Mouse (Mus musculus) heart, postnatal 25 days (tissue): ENCODE results near the gene Lcn10. TPM values are rescaled to one million over a fixed set of nuclear protein-coding genes. Genes with fewer than 3 reads are reported as not detected.
A peak's percentile ranks its signal among the peaks of the same experiment; 100 is the strongest.
"Not testable (repeated sequence)": the region's sequence is repeated elsewhere in the genome, so short reads cannot be mapped to it uniquely, and the experiment has no call there.

ENCODE experiments used
- DNase-seq: peaks from one replicate; pipeline ENCODE4 v3.0.0; 2022; ENCODE audit warnings: low spot score
- intact Hi-C: fragments of 180-260 bp; cut with DNase I; formaldehyde crosslinking; loops from one replicate; pipeline ENCODE4 v1.15.1; 2025
- total RNA-seq, 2 experiments: library from RNA; stranded (reverse); gene quantifications; 2 replicates each; pipeline ENCODE4 v1.2.3; 2021

The Lcn10 gene
- total RNA-seq, 2 experiments from 2014 or later: not detected

GRCm38 (mm10) chr2:25703706-25704105, 21.2 kb downstream of the Lcn10 start:
- DNase-seq: no peak
- intact Hi-C loops: no loop called here

- DNase-seq: peak; percentile 51
- intact Hi-C loops: no loop called here
Measured at GRCm38 (mm10) chr2:25706643-25707481, 24.3 kb downstream of the Lcn10 start, which contains the start of gene Bmyc. Bmyc (plus strand) TSS chr2:25706739.

- intact Hi-C loops: no loop called here
- no peak for DNase-seq
Measured at GRCm38 (mm10) chr2:25708121-25708520, 25.6 kb downstream of the Lcn10 start.

GRCm38 (mm10) chr2:25709056-25709455, 26.5 kb downstream of the Lcn10 start:
- intact Hi-C loops, DNase-seq: not testable (repeated sequence)

DNA sequence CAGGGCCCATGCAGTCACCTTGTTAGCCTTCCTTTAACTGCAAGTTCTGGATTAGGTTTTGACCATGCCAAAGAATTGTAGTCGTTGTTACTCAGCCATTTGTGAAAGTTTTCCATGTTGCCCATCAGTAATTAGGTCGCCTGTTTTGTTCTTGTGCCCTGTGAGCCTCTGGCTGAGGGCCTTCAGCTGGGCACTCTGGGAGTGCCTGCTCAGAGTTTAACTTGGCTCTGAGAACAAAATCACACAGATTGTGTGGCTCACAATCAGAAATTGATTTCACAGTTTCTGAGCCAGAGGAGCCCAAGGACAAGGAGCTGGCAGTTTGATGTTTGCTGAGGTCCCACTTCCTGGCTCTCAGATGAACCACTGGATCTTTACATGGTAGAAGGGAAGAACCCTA, 27.3 kb downstream of the Lcn10 start:
- intact Hi-C loops, DNase-seq: not testable (repeated sequence)

DNA sequence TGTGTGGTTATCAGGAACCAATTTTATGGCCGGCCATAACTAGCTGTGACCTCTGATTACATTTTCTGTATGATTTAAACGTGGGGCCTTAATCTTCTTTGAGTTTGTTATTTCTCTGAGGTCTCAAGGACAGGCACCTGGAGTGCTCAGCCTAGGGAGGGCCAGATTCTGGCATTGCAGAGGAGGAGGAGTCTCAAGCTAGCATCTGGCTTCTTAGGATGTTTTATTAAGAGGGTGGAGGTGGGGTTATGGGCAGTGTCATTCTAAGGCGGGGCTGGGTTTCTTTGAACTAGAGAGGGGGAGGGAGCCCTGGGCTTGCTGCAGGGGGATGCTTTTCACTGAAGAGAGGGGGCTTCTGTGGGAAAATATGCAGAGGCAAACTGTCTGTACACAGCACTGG, 29.1 kb downstream of the Lcn10 start:
- DNase-seq, intact Hi-C loops: not testable (repeated sequence)

DNA sequence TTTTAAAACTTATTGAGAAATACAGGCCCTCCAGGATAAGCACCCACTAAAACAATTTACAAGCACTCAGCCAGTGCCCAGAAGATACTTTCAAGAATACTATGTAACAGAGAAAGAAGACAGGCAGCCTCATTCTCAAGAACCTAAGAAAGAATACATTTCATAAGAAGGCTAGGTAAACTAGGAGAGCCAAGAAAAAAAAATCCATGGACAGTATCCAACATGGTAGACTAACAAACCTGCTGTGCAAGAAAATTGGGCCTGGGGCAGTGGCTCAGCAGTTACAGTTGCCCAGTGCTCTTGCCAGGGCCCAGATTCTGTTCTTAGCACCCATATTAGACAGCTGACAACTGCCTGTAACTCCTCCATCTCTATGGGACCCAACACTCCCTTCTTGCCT, 34.7 kb downstream of the Lcn10 start:
- intact Hi-C loops: no loop called here
- DNase-seq: no peak

DNA sequence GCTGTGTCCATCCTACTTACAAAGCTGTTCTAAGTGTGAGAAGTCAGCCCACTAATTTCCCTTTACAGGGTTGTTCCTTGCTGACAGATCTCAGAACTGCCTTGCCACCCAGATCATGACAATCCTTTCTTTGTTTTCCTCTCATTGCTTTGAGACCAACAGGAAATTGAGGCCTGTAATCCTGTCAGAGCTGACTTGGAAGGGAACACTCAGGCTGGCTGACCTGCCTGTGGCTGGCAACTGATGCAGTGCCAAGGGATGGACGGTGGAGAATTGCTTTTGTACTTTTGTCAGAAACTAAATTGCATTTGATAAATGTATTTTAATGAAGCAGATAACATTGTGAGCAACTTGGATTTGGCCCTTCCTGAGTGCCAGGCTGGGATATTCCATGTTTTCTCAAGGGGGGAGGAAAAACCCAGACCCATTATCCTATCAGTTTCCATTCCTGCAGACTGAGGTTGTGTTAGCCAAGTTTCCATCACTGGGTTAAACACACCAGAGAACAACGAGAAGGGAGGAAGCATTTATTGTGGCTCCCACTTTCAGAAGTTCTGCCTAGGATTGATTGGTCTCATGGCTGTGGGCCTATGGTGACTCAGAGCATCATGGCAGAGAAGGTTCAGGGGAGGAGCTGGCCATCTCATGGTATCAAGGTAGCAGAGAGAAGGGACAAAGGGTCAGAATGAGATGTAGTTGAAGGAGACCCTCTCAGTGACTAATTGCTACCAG, 50.8 kb downstream of the Lcn10 start:
- DNase-seq: no peak
- intact Hi-C loops: loop anchor here (5.0 kb wide), 1 partner anchor 36 kb away; no protein-coding TSS in a partner anchor

Other genes with a start within 250 kb of the Lcn10 start
- gene Clic3, start 225.9 kb upstream of the Lcn10 start, total RNA-seq: 1 to 10 TPM; 2.4 to 3.6 TPM
- gene Paxx, start 221.6 kb upstream of the Lcn10 start, total RNA-seq: 10 to 100 TPM; 17.4 to 20.8 TPM
- 100 to 1,000 TPM; 117 to 160 TPM for gene Ptgds, start 212.7 kb upstream of the Lcn10 start, total RNA-seq
- not detected for gene Lcn12, start 188.8 kb upstream of the Lcn10 start, total RNA-seq
- 10 to 100 TPM; 85.7 to 91.2 TPM for gene Fbxw5, start 182.0 kb upstream of the Lcn10 start, total RNA-seq
- gene C8g, start 181.0 kb upstream of the Lcn10 start, total RNA-seq: under 1 TPM; 0.73 to 0.75 TPM
- gene Traf2, start 135.8 kb upstream of the Lcn10 start, total RNA-seq: 10 to 100 TPM; 15.4 to 17.3 TPM
- 100 to 1,000 TPM; 209 to 218 TPM for gene Edf1, start 124.9 kb upstream of the Lcn10 start, total RNA-seq
- 1 to 10 TPM; 1.3 to 3.2 TPM for gene Mamdc4, start 107.9 kb upstream of the Lcn10 start, total RNA-seq
- 10 to 100 TPM; 63.0 to 70.0 TPM for gene Phpt1, start 107.5 kb upstream of the Lcn10 start, total RNA-seq
- under 1 TPM; 0.08 to 0.10 TPM for gene Ajm1, start 101.0 kb upstream of the Lcn10 start, total RNA-seq
- 10 to 100 TPM; 61.8 to 66.1 TPM for gene Rabl6, start 74.2 kb upstream of the Lcn10 start, total RNA-seq
- gene Ccdc183, start 65.0 kb upstream of the Lcn10 start, total RNA-seq: not detected
- 10 to 100 TPM; 27.9 to 31.6 TPM for gene Tmem141, start 60.7 kb upstream of the Lcn10 start, total RNA-seq
- 1 to 10 TPM; 4.8 to 5.8 TPM for gene Fcna, start 54.7 kb upstream of the Lcn10 start, total RNA-seq
- gene Lcn8, start 29.6 kb upstream of the Lcn10 start, total RNA-seq: under 1 TPM; 0.73 to 0.99 TPM
- gene Lcn5, start 24.8 kb upstream of the Lcn10 start, total RNA-seq: not detected
- gene Lcn6, start 5.9 kb upstream of the Lcn10 start, total RNA-seq: not detected
- gene Obp2a, start 17.3 kb downstream of the Lcn10 start, total RNA-seq: not detected
- 10 to 100 TPM in 1 of 2 experiments, 1 to 10 TPM in 1; 9.7 to 13.7 TPM for gene Bmyc, start 24.0 kb downstream of the Lcn10 start, total RNA-seq
- not detected for gene Obp2b, start 54.3 kb downstream of the Lcn10 start, total RNA-seq
- gene Lcn3, start 82.8 kb downstream of the Lcn10 start, total RNA-seq: not detected
- not detected for gene Lcn11, start 94.3 kb downstream of the Lcn10 start, total RNA-seq
- not detected for gene Gm13539, start 99.5 kb downstream of the Lcn10 start, total RNA-seq
- gene Glt6d1, start 133.1 kb downstream of the Lcn10 start, total RNA-seq: not detected
- gene Lcn9, start 140.4 kb downstream of the Lcn10 start, total RNA-seq: not detected
- gene Sohlh1, start 164.5 kb downstream of the Lcn10 start, total RNA-seq: not detected
- under 1 TPM; 0.25 to 0.36 TPM for gene Kcnt1, start 181.0 kb downstream of the Lcn10 start, total RNA-seq